9 mouse cellular contexts compared by ENCODE assay signal in genomic region chr19:53741902-53742301, GRCm38 (mm10).
DNase-seq lines count a peak whose midpoint lies in the region; ATAC-seq and TF ChIP-seq lines count a peak whose summit lies in the region.
"Had no signal": no experiment of that assay in that cellular context is flagged by ENCODE, and none has a peak within 500 bp of the region (broad histone marks: within the 10 kb centered on the region; RNA-seq: fewer than 3 reads in every experiment).

No protein-coding gene starts in this region.

- no peak for TF ChIP-seq EP300 in heart, adult 2 months (IDR thresholded peaks at IDR 0.05; ENCODE audit: insufficient read depth, low read depth, low read length)

- peak; percentile 60 for TF ChIP-seq CTCF in heart, adult 2 months (IDR thresholded peaks at IDR 0.05)

- WGBS in heart, adult 2 months: 61% methylated on average over 3 of the region's 3 CpGs

- no peak for ATAC-seq in inflammation-experienced regulatory T-cells, adult 6 months

- H3K4me1 ChIP-seq in heart, adult 2 months (ENCODE audit: control insufficient read depth, insufficient read depth, low read length): peaks cover 2% of the 10 kb centered on the region

- H3K79me2 ChIP-seq in heart, adult 2 months (replicated peaks; ENCODE audit: control insufficient read depth, insufficient read depth, low read length): no peaks in the 10 kb centered on the region; the same call in 1 of the 2 replicates

- no peak for DNase-seq in heart, adult 2 months
- no peak for DNase-seq in heart, postnatal 36 days
- DNase-seq in lung, postnatal 10 days: peak; percentile 26
- DNase-seq in lung, postnatal 25 days (ENCODE audit: low spot score): no peak
- DNase-seq in adipocyte (ENCODE audit: low spot score): peak; percentile 39
- peak; percentile 70 for DNase-seq in retina, embryonic 14.5 days (ENCODE audit: low spot score)
- DNase-seq in heart, postnatal 14 days: no peak

- TF ChIP-seq POLR2A in heart, adult 2 months (IDR thresholded peaks at IDR 0.05; ENCODE audit: insufficient read depth, low read depth, low read length): no peak

- no peak overlapping the region for H3K27ac ChIP-seq in heart, adult 2 months
- H3K27ac ChIP-seq: macrophage had no signal

- H3K9ac ChIP-seq in heart, adult 2 months (ENCODE audit: low read depth, low read length): no peak overlapping the region

- intact Hi-C loops in heart, adult 2 months (cut with DNase I): no loop called here
- intact Hi-C loops in heart, postnatal 36 days (cut with DNase I): no loop called here
- intact Hi-C loops in heart, postnatal 14 days (cut with DNase I): no loop called here

- no peak overlapping the region for H3K4me3 ChIP-seq in heart, adult 2 months

- H3K36me3 ChIP-seq in heart, adult 2 months (ENCODE audit: control insufficient read depth, insufficient read depth, low read length): peaks cover 3% of the 10 kb centered on the region; the same call in 1 of the 2 replicates

- no peaks in the 10 kb centered on the region for H3K27me3 ChIP-seq in heart, adult 2 months (ENCODE audit: control insufficient read depth, insufficient read depth, low read length)

Comparison
In these comparisons a context has a peak if more than half of its experiments do, and no peak if none do; other contexts are left out.
1. DNase-seq: peak in lung, postnatal 10 days (single experiment), adipocyte (single experiment) and retina, embryonic 14.5 days (single experiment); none in heart, adult 2 months (0 of 2), heart, postnatal 36 days (0 of 2), lung, postnatal 25 days (single experiment) and heart, postnatal 14 days (0 of 2).